Mouse (Mus musculus) frontal cortex, adult 2 months (tissue): ENCODE results near the gene Olfr434. TPM values are rescaled to one million over a fixed set of nuclear protein-coding genes. Genes with fewer than 3 reads are reported as not detected.

Experiments
- polyA plus RNA-seq: library from polyadenylated mRNA; depleted of rRNA; stranded (reverse); fragments of >200 nt; gene quantifications from 2 replicates; pipeline ENCODE4 v1.2.3, GENCODE M21; 2012; rRNA removed

Olfr434 gene
- polyA plus RNA-seq, 1 experiment: not detected

Other genes with a start within 250 kb of the Olfr434 start
- 0.04 TPM in 1 of 2 replicates, not detected in the other for gene Olfr441, start 106.7 kb upstream of the Olfr434 start, polyA plus RNA-seq
- gene Olfr237-ps1, start 66.5 kb upstream of the Olfr434 start, polyA plus RNA-seq: 0.04 TPM in 1 of 2 replicates, not detected in the other
- not detected in 2 replicates for gene Olfr437, start 49.7 kb upstream of the Olfr434 start, polyA plus RNA-seq
- 0.02 TPM in 1 of 2 replicates, not detected in the other for gene Olfr13, start 40.9 kb upstream of the Olfr434 start, polyA plus RNA-seq
- not detected in 2 replicates for gene Olfr435, start 15.9 kb upstream of the Olfr434 start, polyA plus RNA-seq
- gene Olfr47, start 18.5 kb downstream of the Olfr434 start, polyA plus RNA-seq: not detected in 2 replicates
- 2.9 and 4.2 TPM in 2 replicates for gene Arhgef5, start 52.6 kb downstream of the Olfr434 start, polyA plus RNA-seq
- 0.10 TPM in 1 of 2 replicates, not detected in the other for gene Nobox, start 96.5 kb downstream of the Olfr434 start, polyA plus RNA-seq